Mouse (Mus musculus) hindbrain, embryonic 16.5 days (tissue): ENCODE results near the gene Plau. TPM values are rescaled to one million over a fixed set of nuclear protein-coding genes. Genes with fewer than 3 reads are reported as not detected.

Experiments
- polyA plus RNA-seq: library from polyadenylated mRNA; unstranded; fragments of >200 nt; fragmentation: Nextera tagmentation; extraction: Ambion mirVana; gene quantifications from 2 replicates; pipeline ENCODE4 v1.2.1, GENCODE M21; 2015

Plau gene
- polyA plus RNA-seq, 1 experiment from 2014 or later, result 0.56 TPM

Other genes with a start within 250 kb of the Plau start
- 8.7 and 10.6 TPM in 2 replicates for gene Usp54, start 195.6 kb upstream of the Plau start, polyA plus RNA-seq
- 0.15 and 3.7 TPM in 2 replicates for gene Myoz1, start 180.1 kb upstream of the Plau start, polyA plus RNA-seq
- 0.23 and 1.6 TPM in 2 replicates for gene Synpo2l, start 168.3 kb upstream of the Plau start, polyA plus RNA-seq
- gene Sec24c, start 162.4 kb upstream of the Plau start, polyA plus RNA-seq, result 80.6 and 103 TPM in 2 replicates
- gene Fut11, start 141.7 kb upstream of the Plau start, polyA plus RNA-seq, result 29.1 and 30.1 TPM in 2 replicates
- gene Chchd1, start 133.7 kb upstream of the Plau start, polyA plus RNA-seq, result 148 and 163 TPM in 2 replicates
- gene Zswim8, start 129.1 kb upstream of the Plau start, polyA plus RNA-seq, result 36.1 and 42.2 TPM in 2 replicates
- 16.7 and 20.8 TPM in 2 replicates for gene Ndst2, start 102.1 kb upstream of the Plau start, polyA plus RNA-seq
- 214 and 241 TPM in 2 replicates for gene Camk2g, start 42.6 kb upstream of the Plau start, polyA plus RNA-seq
- 14.8 and 20.6 TPM in 2 replicates for gene Vcl, start 92.7 kb downstream of the Plau start, polyA plus RNA-seq
- 76.1 and 76.4 TPM in 2 replicates for gene Ap3m1, start 215.8 kb downstream of the Plau start, polyA plus RNA-seq
- 41.4 and 45.9 TPM in 2 replicates for gene Adk, start 215.9 kb downstream of the Plau start, polyA plus RNA-seq